Mouse (Mus musculus) midbrain, embryonic 13.5 days (tissue): ENCODE data around the gene Utp18. TPM values are rescaled to one million over a fixed set of nuclear protein-coding genes. Genes with fewer than 3 reads are reported as not detected.
"Not testable (repeated sequence)": the region's sequence is repeated elsewhere in the genome, so short reads cannot be mapped to it uniquely, and the experiment has no call there.

Source experiments
- ATAC-seq: fragments of 200-750 bp; cut with Nextera tagmentation; 2 replicates; pipeline ENCODE4 v1.8.0; 2017; ENCODE audit warnings: mild to moderate bottlenecking, moderate TSS enrichment, moderate library complexity
- H3K27ac ChIP-seq: fragments of 300-500 bp; sonication (generic); 2 replicates; pipeline ENCODE4 v1.5.1; 2015; ENCODE audit warnings: inconsistent platforms, mild to moderate bottlenecking, moderate library complexity
- H3K27me3 ChIP-seq: fragments of 300-500 bp; sonication (generic); 2 replicates; pipeline ENCODE4 v1.6.1; 2015; ENCODE audit warnings: mild to moderate bottlenecking, inconsistent platforms
- H3K36me3 ChIP-seq: fragments of 300-500 bp; sonication (generic); 2 replicates; pipeline ENCODE4 v1.6.1; 2015; ENCODE audit warnings: mild to moderate bottlenecking, inconsistent platforms
- H3K4me1 ChIP-seq: fragments of 300-500 bp; sonication (generic); replicated peaks from 2 replicates; pipeline ENCODE4 v1.6.1; 2015; ENCODE audit warnings: inconsistent platforms
- H3K4me2 ChIP-seq: fragments of 300-500 bp; sonication (generic); replicated peaks from 2 replicates; pipeline ENCODE4 v1.6.1; 2015; ENCODE audit warnings: moderate library complexity, mild to moderate bottlenecking, inconsistent platforms
- H3K4me3 ChIP-seq: fragments of 300-500 bp; sonication (generic); replicated peaks from 2 replicates; pipeline ENCODE4 v1.5.1; 2015; ENCODE audit warnings: mild to moderate bottlenecking, inconsistent platforms
- H3K9ac ChIP-seq: fragments of 300-500 bp; sonication (generic); replicated peaks from 2 replicates; pipeline ENCODE4 v1.6.1; 2015; ENCODE audit warnings: mild to moderate bottlenecking, inconsistent platforms
- H3K9me3 ChIP-seq: fragments of 300-500 bp; sonication (generic); 2 replicates; pipeline ENCODE4 v1.6.1; 2016; ENCODE audit warnings: mild to moderate bottlenecking, inconsistent platforms
- WGBS: fragments of 180-500 bp; shearing (Covaris S2); methylation state at CpG from one replicate; pipeline ENCODE4 v1.1.7; 2015; 5-methylcytosine and 5-hydroxymethylcytosine counted together
- polyA plus RNA-seq: library from polyadenylated mRNA; unstranded; fragments of >200 nt; fragmentation: Nextera tagmentation; extraction: Ambion mirVana; gene quantifications from 2 replicates; pipeline ENCODE4 v1.2.1, GENCODE M21; 2015

The Utp18 gene
- polyA plus RNA-seq: 31.3 and 31.7 TPM in 2 replicates

DNA sequence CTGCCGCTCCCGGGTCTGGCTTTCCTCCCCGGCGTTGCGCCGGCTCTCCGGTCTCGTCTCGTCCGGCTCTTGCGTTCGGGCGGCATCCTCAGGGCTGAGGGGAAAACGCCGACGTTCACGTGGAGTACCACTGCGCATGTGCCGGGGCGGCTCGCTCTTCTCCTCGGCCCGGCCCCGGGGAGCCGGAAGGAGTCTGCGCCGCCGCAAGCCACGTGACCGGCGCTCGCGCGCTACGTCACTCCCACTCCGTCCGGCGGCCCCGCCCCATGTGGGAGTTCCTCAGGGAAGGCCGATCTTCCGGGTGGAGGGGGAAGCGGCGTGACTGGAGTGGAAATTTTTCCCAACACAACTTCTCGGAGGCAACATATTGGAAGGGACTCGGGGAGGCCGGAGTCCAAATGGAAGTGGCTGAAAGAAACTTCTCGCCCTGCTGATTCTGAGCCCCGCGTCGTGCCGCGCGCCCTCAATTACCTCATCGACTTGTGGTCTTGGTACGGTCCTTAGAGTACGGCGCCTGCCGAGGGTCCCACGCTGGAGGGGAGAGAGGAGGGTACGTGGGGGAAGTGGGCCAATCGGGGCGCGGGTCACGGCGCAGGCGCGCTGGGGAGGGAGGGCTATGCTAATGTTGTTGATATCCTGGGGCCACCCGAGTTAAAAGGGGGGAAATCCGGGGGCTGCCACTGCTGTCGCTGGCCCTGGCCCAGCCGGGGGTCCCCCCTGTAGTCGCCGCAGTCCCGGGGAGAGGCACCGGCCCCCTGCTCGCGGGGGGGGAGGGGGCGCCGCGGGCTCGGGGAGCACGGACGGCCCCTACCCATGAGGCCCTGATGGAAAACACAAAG, at the start of gene Utp18, which contains the start of gene Mbtd1:
TSS of gene Utp18 (minus strand) at position 195 of the 839 bp plus-strand sequence.
TSS of gene Mbtd1 (plus strand) at position 281 of the 839 bp plus-strand sequence.
- peak; percentile 97 for ATAC-seq
- Histone ChIP-seq H3K4me2 (peak within 1 kb of the TSS; percentile 86), H3K27me3 (no peaks in the 10 kb centered on the region), H3K9ac (peak within 1 kb of the TSS; percentile 97), H3K9me3 (no peaks in the 10 kb centered on the region), H3K27ac (peak within 1 kb of the TSS; percentile 96), H3K4me3 (peak within 1 kb of the TSS; percentile 98), H3K36me3 (peaks cover 3% of the 10 kb centered on the region), H3K4me1 (peaks cover 47% of the 10 kb centered on the region)
- WGBS: under 1% methylated on average over 71 of the region's 83 CpGs

DNA sequence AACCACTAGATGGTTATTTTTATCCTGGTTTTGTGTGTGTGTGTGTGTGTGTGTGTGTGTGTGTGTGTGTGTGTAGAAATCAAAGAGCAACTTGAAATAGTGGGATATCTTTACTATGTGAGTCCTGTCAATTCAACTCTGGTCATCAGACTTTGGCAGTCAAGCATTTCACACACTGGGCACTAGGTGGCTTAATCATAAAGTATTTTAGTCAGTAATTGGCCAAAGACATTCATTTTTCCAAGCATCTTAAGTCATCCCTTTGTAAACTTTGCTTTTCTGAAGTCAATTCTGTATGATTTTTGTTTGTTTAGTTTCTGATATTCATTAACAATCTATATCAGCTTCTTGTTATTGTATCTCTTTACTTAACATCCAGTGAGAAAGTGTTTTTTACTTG, 43.5 kb upstream of the Utp18 start:
- Histone ChIP-seq H3K4me2 (no peak overlapping the region), H3K4me3 (no peak overlapping the region), H3K27me3 (no peaks in the 10 kb centered on the region), H3K36me3 (peaks cover 78% of the 10 kb centered on the region), H3K4me1 (no peaks in the 10 kb centered on the region), H3K9ac (no peak overlapping the region), H3K27ac (no peak overlapping the region), H3K9me3 (no peaks in the 10 kb centered on the region)
- no peak for ATAC-seq

DNA sequence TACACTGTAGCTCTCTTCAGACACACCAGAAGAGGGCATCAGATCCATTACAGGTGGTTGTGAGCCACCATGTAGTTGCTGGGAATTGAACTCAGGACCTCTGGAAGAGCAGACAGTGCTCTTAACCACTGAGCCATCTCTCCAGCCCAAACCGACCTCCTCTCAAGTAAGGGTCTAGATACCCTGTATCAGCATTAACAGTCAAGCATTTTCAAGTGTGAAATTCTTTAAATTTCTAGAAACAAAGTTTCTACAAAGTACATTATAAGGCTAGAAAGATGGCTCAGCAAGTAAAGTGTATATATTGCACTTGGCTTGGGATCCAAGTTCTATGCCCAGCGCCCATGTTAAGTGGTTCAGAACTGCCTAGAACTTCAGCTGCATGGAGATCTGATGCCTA, 29.5 kb upstream of the Utp18 start:
- H3K4me2 ChIP-seq, H3K4me3 ChIP-seq, ATAC-seq, H3K27me3 ChIP-seq, H3K4me1 ChIP-seq, H3K9ac ChIP-seq, H3K9me3 ChIP-seq, H3K27ac ChIP-seq: not testable (repeated sequence)
- WGBS: 95% methylated on average over 2 of the region's 2 CpGs
- H3K36me3 ChIP-seq: peaks cover 72% of the 10 kb centered on the region

DNA sequence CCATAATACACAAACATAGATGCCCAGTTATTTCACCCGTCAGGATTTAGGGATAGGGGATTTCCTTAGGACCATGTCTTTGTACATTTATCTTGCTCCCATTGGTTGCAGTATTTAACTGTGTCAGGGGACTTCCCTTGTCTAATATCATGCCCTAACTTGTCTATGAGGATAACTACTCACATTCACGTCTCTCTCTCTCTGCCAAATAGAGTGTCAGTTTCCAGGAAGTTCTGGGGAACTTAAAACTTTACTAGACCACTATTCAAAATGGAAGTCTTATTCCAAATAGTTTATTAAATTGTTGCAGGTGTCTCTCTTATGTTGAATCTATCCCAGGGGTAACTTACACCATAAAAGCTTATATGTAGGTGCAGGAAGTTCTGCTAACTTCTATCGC, 26.0 kb upstream of the Utp18 start:
- peaks cover 64% of the 10 kb centered on the region for H3K36me3 ChIP-seq
- no peak for ATAC-seq

DNA sequence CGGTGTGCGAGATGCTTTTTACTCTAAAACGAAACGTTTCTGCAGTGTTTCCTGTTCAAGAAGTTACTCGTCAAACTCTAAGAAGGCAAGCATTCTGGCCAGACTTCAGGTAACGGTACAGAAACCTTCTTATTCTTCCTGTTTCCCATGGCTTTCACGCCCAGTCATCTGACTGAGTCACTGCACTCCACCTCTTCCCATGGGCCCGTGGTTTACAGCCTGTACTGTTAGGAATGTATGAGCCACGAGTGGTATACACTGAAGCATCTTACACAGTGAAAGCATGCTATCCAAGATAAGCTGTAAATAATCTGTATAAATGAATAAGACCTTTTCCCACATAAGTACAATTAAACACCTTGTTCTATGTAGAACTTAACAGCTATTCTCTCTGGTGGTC, 23.3 kb upstream of the Utp18 start:
- Histone ChIP-seq H3K27ac (no peak overlapping the region), H3K4me1 (no peaks in the 10 kb centered on the region), H3K36me3 (peaks cover 59% of the 10 kb centered on the region), H3K9ac (no peak overlapping the region), H3K4me2 (no peak overlapping the region), H3K9me3 (no peaks in the 10 kb centered on the region), H3K4me3 (no peak overlapping the region), H3K27me3 (no peaks in the 10 kb centered on the region)
- 94% methylated on average over 9 of the region's 9 CpGs for WGBS
- ATAC-seq: no peak

More for the DNA sequence above, 26.0 kb upstream of the Utp18 start:
- H3K4me3 ChIP-seq: no peak overlapping the region
- no peak overlapping the region for H3K4me2 ChIP-seq
- H3K27ac ChIP-seq: no peak overlapping the region
- H3K27me3 ChIP-seq: no peaks in the 10 kb centered on the region
- H3K4me1 ChIP-seq: no peaks in the 10 kb centered on the region
- no peak overlapping the region for H3K9ac ChIP-seq
- no peaks in the 10 kb centered on the region for H3K9me3 ChIP-seq
- WGBS: 92% methylated on average over 3 of the region's 3 CpGs

DNA sequence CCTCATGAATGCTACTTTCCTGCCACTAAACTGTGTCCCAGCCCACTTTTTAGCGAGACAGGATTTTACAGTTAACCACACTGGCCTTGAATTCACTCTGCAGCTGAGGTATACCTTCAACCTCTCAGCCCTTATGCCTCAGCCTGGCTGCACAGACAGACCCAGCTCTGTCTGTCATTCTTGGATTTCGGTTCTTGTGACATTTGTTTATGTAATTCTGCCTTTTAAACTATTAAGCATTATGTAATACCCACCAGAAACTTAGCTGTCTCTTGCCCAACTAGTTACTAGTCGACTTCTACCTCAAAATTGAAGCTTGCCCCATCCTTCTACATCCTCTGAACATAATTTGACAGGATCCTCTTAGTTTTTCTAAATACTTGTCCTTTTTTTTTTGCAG, 22.3 kb upstream of the Utp18 start:
- Histone ChIP-seq H3K27me3 (no peaks in the 10 kb centered on the region), H3K4me2 (no peak overlapping the region), H3K9ac (no peak overlapping the region), H3K4me3 (no peak overlapping the region), H3K9me3 (no peaks in the 10 kb centered on the region), H3K4me1 (no peaks in the 10 kb centered on the region), H3K36me3 (peaks cover 53% of the 10 kb centered on the region), H3K27ac (no peak overlapping the region)
- WGBS: 88% methylated on average over 3 of the region's 3 CpGs
- ATAC-seq: no peak

DNA sequence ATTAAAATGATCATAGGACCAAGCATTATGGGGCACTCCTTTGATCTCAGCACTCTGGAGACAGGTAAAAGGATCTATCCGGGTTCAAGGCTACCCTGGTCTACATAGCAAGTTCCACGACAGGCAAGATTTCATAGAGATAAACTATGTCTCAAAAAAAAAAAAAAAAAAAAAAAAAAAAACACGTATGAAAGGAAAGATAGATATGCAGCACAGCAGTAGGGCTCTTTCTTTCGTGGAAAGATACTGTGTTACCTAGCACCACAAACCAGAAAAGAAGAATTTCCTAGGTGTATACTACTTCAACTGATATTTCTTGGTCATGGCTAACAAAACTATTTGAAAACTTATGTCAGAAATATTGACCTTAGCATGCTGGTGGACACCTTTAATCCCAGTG, 21.3 kb upstream of the Utp18 start:
- Histone ChIP-seq H3K27me3 (no peaks in the 10 kb centered on the region), H3K36me3 (peaks cover 51% of the 10 kb centered on the region), H3K9me3 (no peaks in the 10 kb centered on the region), H3K9ac (no peak overlapping the region), H3K4me3 (no peak overlapping the region), H3K27ac (no peak overlapping the region), H3K4me2 (no peak overlapping the region), H3K4me1 (no peaks in the 10 kb centered on the region)
- ATAC-seq: no peak
- 92% methylated on average over 4 of the region's 4 CpGs for WGBS

DNA sequence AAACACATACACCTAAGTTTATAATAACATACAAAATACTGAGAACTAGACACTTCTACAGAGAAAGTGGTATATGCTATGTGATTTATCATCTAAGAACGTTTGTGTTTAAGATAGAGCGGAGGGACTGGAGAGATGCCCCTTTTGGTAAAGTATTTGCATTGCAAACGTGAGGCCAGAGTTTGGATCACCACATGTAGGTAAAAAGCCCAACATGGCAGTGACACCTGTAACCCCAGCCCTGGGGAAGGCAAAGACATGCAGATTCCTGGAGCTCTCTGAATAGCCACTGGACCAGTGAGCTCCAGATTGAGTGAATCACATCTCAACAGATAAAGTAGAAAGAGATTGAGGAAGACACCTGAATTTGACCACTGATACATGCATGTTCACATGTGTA, 12.2 kb upstream of the Utp18 start:
- H3K27me3 ChIP-seq: no peaks in the 10 kb centered on the region
- WGBS: 85% methylated on average over 3 of the region's 3 CpGs
- no peak for ATAC-seq

DNA sequence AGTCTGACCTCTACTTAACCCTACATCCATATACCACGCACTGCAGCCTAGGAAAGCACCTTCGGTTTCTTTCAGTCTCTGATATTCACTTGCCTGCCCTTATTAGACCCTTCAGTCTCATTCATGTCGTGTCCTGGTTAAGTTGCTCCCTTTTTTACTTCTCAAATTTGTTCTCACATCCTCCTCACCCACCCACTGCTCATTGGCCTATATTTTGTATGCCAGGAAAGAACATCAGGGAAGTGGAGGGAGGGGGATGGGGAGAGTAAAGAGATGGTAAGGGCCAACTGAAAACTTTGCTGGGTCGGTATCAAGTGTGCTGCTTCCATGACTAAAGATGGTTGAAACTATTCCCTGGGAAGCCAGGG, 1.5 kb upstream of the Utp18 start:
- peak overlapping the region; percentile 86 for H3K4me2 ChIP-seq
- peak overlapping the region; percentile 98 for H3K4me3 ChIP-seq
- 7% methylated on average over 4 of the region's 4 CpGs for WGBS
- H3K27me3 ChIP-seq: no peaks in the 10 kb centered on the region
- H3K36me3 ChIP-seq: peaks cover 2% of the 10 kb centered on the region; the same call in 1 of the 2 replicates
- peak overlapping the region; percentile 97 for H3K9ac ChIP-seq
- H3K4me1 ChIP-seq: peaks cover 47% of the 10 kb centered on the region
- no peaks in the 10 kb centered on the region for H3K9me3 ChIP-seq
- ATAC-seq: no peak
- no peak overlapping the region for H3K27ac ChIP-seq

More for the DNA sequence above, 12.2 kb upstream of the Utp18 start:
- H3K9ac ChIP-seq: no peak overlapping the region
- H3K4me2 ChIP-seq: no peak overlapping the region
- peaks cover 16% of the 10 kb centered on the region for H3K36me3 ChIP-seq
- no peaks in the 10 kb centered on the region for H3K9me3 ChIP-seq
- H3K27ac ChIP-seq: no peak overlapping the region
- no peak overlapping the region for H3K4me3 ChIP-seq
- H3K4me1 ChIP-seq: no peaks in the 10 kb centered on the region

DNA sequence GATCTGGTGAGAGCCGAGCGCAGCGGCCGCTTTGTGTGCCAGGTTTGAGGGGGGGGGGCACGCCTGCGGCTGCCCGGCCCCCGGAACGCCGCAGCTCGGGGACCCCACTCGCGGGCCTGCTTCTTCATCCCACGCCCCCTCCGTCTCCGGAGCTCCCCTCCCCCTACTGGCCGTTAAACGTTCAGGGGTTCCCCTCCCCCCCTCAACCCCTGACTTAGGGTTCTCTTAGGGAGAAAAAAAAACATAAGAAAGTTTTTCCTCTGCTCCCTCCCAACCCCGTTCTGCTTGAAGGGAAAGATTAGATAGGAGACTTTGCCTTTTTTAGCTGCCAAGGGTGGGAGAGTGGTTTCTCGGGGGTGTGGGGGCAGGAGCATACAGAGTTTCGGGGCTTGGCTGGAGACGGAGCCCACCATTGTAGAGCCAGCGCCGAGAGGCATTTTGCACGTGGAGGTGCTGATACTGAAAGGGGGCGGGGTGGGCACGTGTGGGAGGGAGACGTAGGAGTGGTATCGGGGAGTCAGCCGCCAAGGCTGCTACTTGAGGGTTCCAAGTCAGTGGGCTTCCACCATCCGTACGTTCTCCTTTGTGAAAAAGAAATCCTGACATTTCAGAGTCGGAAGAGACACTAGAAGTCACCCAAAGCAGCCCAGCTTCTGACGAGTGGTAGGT, 979 bp upstream of the Utp18 start:
- WGBS: under 1% methylated on average over 34 of the region's 34 CpGs
- H3K4me1 ChIP-seq: peaks cover 47% of the 10 kb centered on the region
- peak overlapping the region; percentile 86 for H3K4me2 ChIP-seq
- H3K9ac ChIP-seq: peak overlapping the region; percentile 97
- no peaks in the 10 kb centered on the region for H3K9me3 ChIP-seq
- peak overlapping the region; percentile 96 for H3K27ac ChIP-seq
- H3K4me3 ChIP-seq: peak overlapping the region; percentile 98
- H3K36me3 ChIP-seq: no peaks in the 10 kb centered on the region; the same call in 1 of the 2 replicates
- H3K27me3 ChIP-seq: no peaks in the 10 kb centered on the region
- ATAC-seq: peak; percentile 2; the same call in 1 of the 2 replicates

DNA sequence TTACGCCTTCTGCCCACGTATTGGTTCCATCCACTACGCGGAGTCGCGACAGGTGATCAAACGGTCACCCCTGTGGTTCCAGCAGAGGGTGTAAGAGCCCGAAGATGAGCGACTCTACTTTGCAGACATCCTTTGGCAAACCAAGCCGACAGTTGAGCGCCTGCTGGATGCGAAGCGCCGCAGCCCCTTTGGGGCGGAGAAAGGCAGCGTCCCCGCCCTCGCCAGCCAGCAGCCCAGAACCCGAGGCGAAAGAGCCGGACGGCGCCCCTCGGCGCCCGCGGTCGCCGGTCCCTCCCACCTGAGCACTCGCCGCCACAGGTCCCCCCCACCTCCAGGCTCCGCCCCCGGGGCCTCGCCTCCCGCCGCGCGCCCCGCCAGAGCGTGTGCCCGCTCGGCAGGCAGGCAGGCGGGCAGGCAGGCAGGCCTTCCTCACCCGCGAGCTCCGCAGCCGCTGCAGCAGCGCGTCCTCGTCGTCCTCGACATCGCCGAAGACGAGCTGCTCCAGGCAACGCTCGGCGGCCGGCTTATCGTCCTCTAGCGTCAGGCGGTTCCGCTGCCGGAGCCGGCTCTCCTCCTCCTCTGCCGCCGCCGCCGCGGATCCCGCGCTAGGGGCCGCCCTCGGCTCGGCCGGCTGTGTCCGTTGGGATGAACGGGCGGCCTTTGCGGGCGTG, 530 bp downstream of the Utp18 start:
- ATAC-seq: peak; percentile 59
- Histone ChIP-seq H3K36me3 (peaks cover 11% of the 10 kb centered on the region), H3K4me1 (peaks cover 41% of the 10 kb centered on the region), H3K27ac (peak overlapping the region; percentile 96), H3K9ac (peak overlapping the region; percentile 91), H3K9me3 (no peaks in the 10 kb centered on the region), H3K4me3 (peak overlapping the region; percentile 98), H3K4me2 (peak overlapping the region; percentile 69), H3K27me3 (no peaks in the 10 kb centered on the region)
- under 1% methylated on average over 76 of the region's 81 CpGs for WGBS

DNA sequence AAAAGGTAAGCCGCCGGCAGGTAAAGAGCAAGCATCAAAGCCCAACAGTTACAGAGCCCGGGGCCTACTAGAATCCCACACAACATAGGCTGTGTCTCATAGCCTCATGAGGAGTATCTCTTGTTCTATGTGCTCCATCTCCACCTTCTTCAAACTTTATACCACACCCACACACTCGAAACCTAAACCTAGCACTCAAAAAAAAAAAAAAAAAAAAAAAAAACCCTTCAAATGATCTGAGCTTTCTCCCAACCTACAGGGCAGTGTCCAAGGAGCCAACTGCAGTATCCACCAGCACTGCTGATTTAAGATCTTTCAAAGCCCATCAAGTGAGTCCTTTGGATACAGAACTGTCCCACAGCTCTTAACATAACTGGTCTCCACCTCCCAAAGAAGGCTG, 1.5 kb downstream of the Utp18 start:
- H3K9me3 ChIP-seq: no peaks in the 10 kb centered on the region
- H3K36me3 ChIP-seq: peaks cover 20% of the 10 kb centered on the region
- no peak for ATAC-seq
- no peaks in the 10 kb centered on the region for H3K27me3 ChIP-seq
- H3K27ac ChIP-seq: no peak overlapping the region
- H3K4me3 ChIP-seq: peak overlapping the region; percentile 98
- peak overlapping the region; percentile 91 for H3K9ac ChIP-seq
- peak overlapping the region; percentile 69 for H3K4me2 ChIP-seq
- 96% methylated on average over 4 of the region's 4 CpGs for WGBS
- peaks cover 39% of the 10 kb centered on the region for H3K4me1 ChIP-seq
